Mouse (Mus musculus): ENCODE data around the gene Pacsin2. TPM values are rescaled to one million over a fixed set of nuclear protein-coding genes. Genes with fewer than 3 reads are reported as not detected.
A peak's percentile ranks its signal among the peaks of the same experiment; 100 is the strongest.

The Pacsin2 gene
- polyA plus RNA-seq, 2 experiments: 41.6 to 58.4 TPM

DNA sequence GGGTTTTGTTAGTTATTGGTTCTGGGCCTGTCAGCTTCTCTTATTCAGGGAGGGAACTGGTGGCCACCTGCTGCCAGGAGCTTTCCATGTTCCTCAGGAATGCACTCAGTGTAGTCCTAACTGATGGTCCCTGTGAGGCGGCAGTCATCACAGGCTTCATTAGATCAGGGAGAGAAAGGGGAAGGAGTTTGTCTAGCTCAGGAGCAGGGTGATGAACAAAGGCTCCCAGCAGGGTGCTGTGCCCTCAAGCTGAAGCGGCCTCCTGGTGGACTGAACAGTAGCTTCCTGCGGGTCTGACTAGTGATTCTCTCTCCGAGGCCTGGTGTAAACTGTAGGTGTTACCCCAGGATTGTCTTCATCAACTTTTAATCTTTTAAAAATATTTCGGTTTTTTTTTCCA is 61.4 kb downstream of the Pacsin2 start:
- no peaks in the 10 kb centered on the region for H3K4me1 ChIP-seq (ENCODE audit: control insufficient read depth, insufficient read depth, low read length)
- no peak for DNase-seq (ENCODE audit: low spot score)
- no peak for ATAC-seq (ENCODE audit: low FRiP score, low read depth)
- H3K9me3 ChIP-seq (ENCODE audit: control insufficient read depth, low read length): no peaks in the 10 kb centered on the region
- WGBS: 79% methylated on average over 5 of the region's 5 CpGs
- H3K9ac ChIP-seq (ENCODE audit: low read depth, low read length, severe bottlenecking): no peak overlapping the region
- TF ChIP-seq POLR2A (IDR thresholded peaks at IDR 0.05; ENCODE audit: borderline replicate concordance, extremely low read depth, insufficient read depth, insufficient read length): no peak
- H3K27ac ChIP-seq (replicated peaks; ENCODE audit: low read depth, low read length): no peak overlapping the region
- H3K4me3 ChIP-seq (replicated peaks; ENCODE audit: low read length): no peak overlapping the region
- H3K36me3 ChIP-seq (ENCODE audit: control insufficient read depth, insufficient read depth, low read length): no peaks in the 10 kb centered on the region; the same call in 1 of the 2 replicates
- H3K4me2 ChIP-seq (replicated peaks; ENCODE audit: low read depth, low read length, severe bottlenecking): no peak overlapping the region
- H3K27me3 ChIP-seq (ENCODE audit: control insufficient read depth, insufficient read depth, low read length): no peaks in the 10 kb centered on the region

- no peak overlapping the region for H3K27ac ChIP-seq (replicated peaks; ENCODE audit: low read depth, low read length)
- no peak for TF ChIP-seq POLR2A (IDR thresholded peaks at IDR 0.05; ENCODE audit: borderline replicate concordance, extremely low read depth, insufficient read depth, insufficient read length)
- peaks cover 31% of the 10 kb centered on the region for H3K36me3 ChIP-seq (ENCODE audit: control insufficient read depth, insufficient read depth, low read length)
- DNase-seq (ENCODE audit: low spot score): no peak
- H3K4me1 ChIP-seq (ENCODE audit: control insufficient read depth, insufficient read depth, low read length): no peaks in the 10 kb centered on the region
- no peak overlapping the region for H3K4me3 ChIP-seq (replicated peaks; ENCODE audit: low read length)
- no peak overlapping the region for H3K4me2 ChIP-seq (replicated peaks; ENCODE audit: low read depth, low read length, severe bottlenecking)
- H3K27me3 ChIP-seq (ENCODE audit: control insufficient read depth, insufficient read depth, low read length): no peaks in the 10 kb centered on the region
- H3K9me3 ChIP-seq (ENCODE audit: control insufficient read depth, low read length): no peaks in the 10 kb centered on the region
- 82% methylated on average over 2 of the region's 2 CpGs for WGBS
- no peak for ATAC-seq (ENCODE audit: low FRiP score, low read depth)
- H3K9ac ChIP-seq (ENCODE audit: low read depth, low read length, severe bottlenecking): no peak overlapping the region
These were observed 71.7 kb downstream of the Pacsin2 start for GRCm38 (mm10) chr15:83392722-83393121.

DNA sequence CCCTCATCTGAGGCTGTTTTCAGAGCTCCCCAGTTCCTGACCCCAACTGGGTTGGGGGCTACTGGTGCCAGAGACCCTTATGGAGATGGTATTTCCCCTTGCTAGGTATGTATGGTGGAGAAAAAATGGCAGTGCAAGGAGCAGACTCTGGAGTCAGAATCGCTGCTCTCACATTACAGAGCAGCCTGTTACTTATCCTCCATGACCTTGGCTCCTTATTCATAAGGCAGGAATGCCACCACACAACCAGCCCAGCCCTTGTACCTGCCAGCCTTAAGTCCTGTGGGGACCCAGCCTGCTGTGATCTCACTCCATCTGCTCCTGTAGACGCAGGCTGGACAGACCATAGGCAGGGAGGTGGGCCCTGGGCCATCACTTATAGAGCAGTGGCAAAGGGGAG is 76.5 kb downstream of the Pacsin2 start:
- no peak overlapping the region for H3K4me3 ChIP-seq (replicated peaks; ENCODE audit: low read length)
- no peak for DNase-seq (ENCODE audit: low spot score)
- 81% methylated on average over 2 of the region's 2 CpGs for WGBS
- ATAC-seq (ENCODE audit: low FRiP score, low read depth): no peak
- no peak overlapping the region for H3K9ac ChIP-seq (ENCODE audit: low read depth, low read length, severe bottlenecking)
- H3K9me3 ChIP-seq (ENCODE audit: control insufficient read depth, low read length): no peaks in the 10 kb centered on the region
- no peak overlapping the region for H3K4me2 ChIP-seq (replicated peaks; ENCODE audit: low read depth, low read length, severe bottlenecking)
- H3K27ac ChIP-seq (replicated peaks; ENCODE audit: low read depth, low read length): no peak overlapping the region
- TF ChIP-seq POLR2A (IDR thresholded peaks at IDR 0.05; ENCODE audit: borderline replicate concordance, extremely low read depth, insufficient read depth, insufficient read length): no peak
- no peaks in the 10 kb centered on the region for H3K27me3 ChIP-seq (ENCODE audit: control insufficient read depth, insufficient read depth, low read length)
- peaks cover 47% of the 10 kb centered on the region for H3K36me3 ChIP-seq (ENCODE audit: control insufficient read depth, insufficient read depth, low read length)
- H3K4me1 ChIP-seq (ENCODE audit: control insufficient read depth, insufficient read depth, low read length): no peaks in the 10 kb centered on the region

DNA sequence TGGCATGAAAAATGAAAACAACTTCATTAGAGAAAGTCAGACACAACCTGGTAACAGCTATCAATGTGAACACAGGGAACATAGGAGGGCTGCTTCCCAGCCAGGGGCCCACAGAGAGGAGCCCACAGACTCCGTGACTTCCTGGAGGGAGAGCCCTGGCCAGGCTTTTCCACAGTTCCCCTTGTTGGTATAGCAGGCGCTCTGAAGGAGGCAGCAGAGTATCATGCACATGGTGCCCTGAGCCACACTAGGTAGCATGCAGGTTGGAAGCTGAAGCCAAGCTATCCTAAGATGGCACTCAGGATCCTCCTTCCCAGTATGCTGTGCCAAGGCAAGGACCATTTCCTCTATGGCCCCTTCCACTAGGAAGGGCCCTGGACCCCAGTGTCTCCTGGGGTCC is 80.8 kb downstream of the Pacsin2 start:
- DNase-seq (ENCODE audit: low spot score) (no peak), ATAC-seq (ENCODE audit: low FRiP score, low read depth) (no peak)
- no peak overlapping the region for H3K4me2 ChIP-seq (replicated peaks; ENCODE audit: low read depth, low read length, severe bottlenecking)
- no peaks in the 10 kb centered on the region for H3K27me3 ChIP-seq (ENCODE audit: control insufficient read depth, insufficient read depth, low read length)
- no peaks in the 10 kb centered on the region for H3K4me1 ChIP-seq (ENCODE audit: control insufficient read depth, insufficient read depth, low read length)
- H3K9me3 ChIP-seq (ENCODE audit: control insufficient read depth, low read length): no peaks in the 10 kb centered on the region
- peaks cover 47% of the 10 kb centered on the region for H3K36me3 ChIP-seq (ENCODE audit: control insufficient read depth, insufficient read depth, low read length)
- no peak overlapping the region for H3K27ac ChIP-seq (replicated peaks; ENCODE audit: low read depth, low read length)
- TF ChIP-seq POLR2A (IDR thresholded peaks at IDR 0.05; ENCODE audit: borderline replicate concordance, extremely low read depth, insufficient read depth, insufficient read length): no peak
- no peak overlapping the region for H3K9ac ChIP-seq (ENCODE audit: low read depth, low read length, severe bottlenecking)
- 87% methylated on average over 2 of the region's 2 CpGs for WGBS
- H3K4me3 ChIP-seq (replicated peaks; ENCODE audit: low read length): no peak overlapping the region

GRCm38 (mm10) chr15:83383136-83383535 is 81.3 kb downstream of the Pacsin2 start:
- TF ChIP-seq POLR2A (IDR thresholded peaks at IDR 0.05; ENCODE audit: borderline replicate concordance, extremely low read depth, insufficient read depth, insufficient read length): no peak

GRCm38 (mm10) chr15:83382467-83382866 is 81.9 kb downstream of the Pacsin2 start:
- no peak overlapping the region for H3K27ac ChIP-seq (replicated peaks; ENCODE audit: low read depth, low read length)
- no peaks in the 10 kb centered on the region for H3K9me3 ChIP-seq (ENCODE audit: control insufficient read depth, low read length)
- ATAC-seq (ENCODE audit: low FRiP score, low read depth) (no peak), DNase-seq (ENCODE audit: low spot score) (no peak)
- no peaks in the 10 kb centered on the region for H3K27me3 ChIP-seq (ENCODE audit: control insufficient read depth, insufficient read depth, low read length)
- no peak overlapping the region for H3K9ac ChIP-seq (ENCODE audit: low read depth, low read length, severe bottlenecking)
- no peak for TF ChIP-seq POLR2A (IDR thresholded peaks at IDR 0.05; ENCODE audit: borderline replicate concordance, extremely low read depth, insufficient read depth, insufficient read length)
- H3K4me2 ChIP-seq (replicated peaks; ENCODE audit: low read depth, low read length, severe bottlenecking): no peak overlapping the region
- peaks cover 50% of the 10 kb centered on the region for H3K36me3 ChIP-seq (ENCODE audit: control insufficient read depth, insufficient read depth, low read length)
- no peak overlapping the region for H3K4me3 ChIP-seq (replicated peaks; ENCODE audit: low read length)
- 92% methylated on average over 4 of the region's 4 CpGs for WGBS
- no peaks in the 10 kb centered on the region for H3K4me1 ChIP-seq (ENCODE audit: control insufficient read depth, insufficient read depth, low read length)

More at GRCm38 (mm10) chr15:83383136-83383535, 81.3 kb downstream of the Pacsin2 start:
- DNase-seq (ENCODE audit: low spot score): peak; percentile 13
- Histone ChIP-seq H3K4me2 (replicated peaks; ENCODE audit: low read depth, low read length, severe bottlenecking) (no peak overlapping the region), H3K27me3 (ENCODE audit: control insufficient read depth, insufficient read depth, low read length) (no peaks in the 10 kb centered on the region), H3K27ac (replicated peaks; ENCODE audit: low read depth, low read length) (no peak overlapping the region), H3K9ac (ENCODE audit: low read depth, low read length, severe bottlenecking) (no peak overlapping the region), H3K4me3 (replicated peaks; ENCODE audit: low read length) (no peak overlapping the region), H3K36me3 (ENCODE audit: control insufficient read depth, insufficient read depth, low read length) (peaks cover 47% of the 10 kb centered on the region), H3K9me3 (ENCODE audit: control insufficient read depth, low read length) (no peaks in the 10 kb centered on the region), H3K4me1 (ENCODE audit: control insufficient read depth, insufficient read depth, low read length) (no peaks in the 10 kb centered on the region)
- 79% methylated on average over 5 of the region's 5 CpGs for WGBS
- ATAC-seq (ENCODE audit: low FRiP score, low read depth): no peak; the same call in 1 of the 2 replicates
